ENCODE assay signal across 20 mouse cellular contexts in genomic region chr12:10008473-10008872, GRCm38 (mm10).
"Had no signal": no experiment of that assay in that cellular context is flagged by ENCODE, and none has a peak within 500 bp of the region (broad histone marks: within the 10 kb centered on the region; RNA-seq: fewer than 3 reads in every experiment).

No protein-coding gene starts in this region.

- H3K9me3 ChIP-seq: lung, embryonic 15.5 days; midbrain, embryonic 10.5 days; midbrain, embryonic 12.5 days; neural tube, embryonic 13.5 days; neural tube, embryonic 15.5 days; stomach, embryonic 15.5 days had no signal

- ATAC-seq: lung, postnatal 0 days; midbrain, embryonic 16.5 days had no signal

- H3K4me3 ChIP-seq: lung, embryonic 15.5 days; midbrain, embryonic 10.5 days; midbrain, embryonic 12.5 days; myocyte; neural tube, embryonic 13.5 days; neural tube, embryonic 15.5 days; stomach, embryonic 15.5 days had no signal

- H3K9ac ChIP-seq: lung, embryonic 15.5 days; midbrain, embryonic 12.5 days; neural tube, embryonic 13.5 days; neural tube, embryonic 15.5 days; stomach, embryonic 15.5 days had no signal

- H3K27me3 ChIP-seq: lung, embryonic 15.5 days; midbrain, embryonic 12.5 days; neural tube, embryonic 13.5 days; neural tube, embryonic 15.5 days; stomach, embryonic 15.5 days had no signal

- H3K4me2 ChIP-seq: lung, embryonic 15.5 days; midbrain, embryonic 12.5 days; neural tube, embryonic 13.5 days; neural tube, embryonic 15.5 days; stomach, embryonic 15.5 days had no signal

- DNase-seq: lung, postnatal 14 days; lung, postnatal 36 days; midbrain, embryonic 14.5 days; retina, postnatal 1 day; right cerebral cortex, adult 18-20 months; right cerebral cortex, postnatal 14 days; thymus, adult 2 months; thymus, postnatal 25 days; thymus, postnatal 4 days had no signal

- H3K4me1 ChIP-seq: lung, embryonic 15.5 days; midbrain, embryonic 10.5 days; midbrain, embryonic 12.5 days; neural tube, embryonic 13.5 days; neural tube, embryonic 15.5 days; stomach, embryonic 15.5 days had no signal

- H3K36me3 ChIP-seq: lung, embryonic 15.5 days; midbrain, embryonic 10.5 days; midbrain, embryonic 12.5 days; neural tube, embryonic 13.5 days; neural tube, embryonic 15.5 days; stomach, embryonic 15.5 days had no signal

- H3K27ac ChIP-seq: lung, embryonic 15.5 days; macrophage; midbrain, embryonic 10.5 days; midbrain, embryonic 12.5 days; neural tube, embryonic 13.5 days; neural tube, embryonic 15.5 days; stomach, postnatal 0 days had no signal
